ENCODE assay signal across 10 mouse cellular contexts in genomic region chr5:36369261-36369684, GRCm38 (mm10). TPM values are rescaled to one million over a fixed set of nuclear protein-coding genes. Genes with fewer than 3 reads are reported as not detected.
DNase-seq lines count a peak whose midpoint lies in the region; ATAC-seq and TF ChIP-seq lines count a peak whose summit lies in the region.
"Had no signal": no experiment of that assay in that cellular context is flagged by ENCODE, and none has a peak within 500 bp of the region (broad histone marks: within the 10 kb centered on the region; RNA-seq: fewer than 3 reads in every experiment).

No protein-coding gene starts in this region.

- peaks cover 4% of the 10 kb centered on the region for H3K4me1 ChIP-seq in liver, adult 2 months (ENCODE audit: control insufficient read depth, insufficient read depth, low read length)
- H3K4me1 ChIP-seq in hindbrain, embryonic 14.5 days (replicated peaks; ENCODE audit: control insufficient read depth, insufficient read depth, low read length), result peaks cover 33% of the 10 kb centered on the region
- peaks cover 70% of the 10 kb centered on the region for H3K4me1 ChIP-seq in limb, embryonic 12.5 days (replicated peaks)

- H3K4me3 ChIP-seq in liver, adult 2 months (ENCODE audit: insufficient read depth, low read depth, low read length), result no peak overlapping the region
- no peak overlapping the region for H3K4me3 ChIP-seq in hindbrain, embryonic 14.5 days (replicated peaks; ENCODE audit: low read length)
- H3K4me3 ChIP-seq in limb, embryonic 12.5 days (replicated peaks), result no peak overlapping the region
- H3K4me3 ChIP-seq: heart, embryonic 12.5 days had no signal

- H3K27me3 ChIP-seq in liver, adult 2 months (ENCODE audit: control insufficient read depth, insufficient read depth, low read length), result no peaks in the 10 kb centered on the region
- no peaks in the 10 kb centered on the region for H3K27me3 ChIP-seq in hindbrain, embryonic 14.5 days (ENCODE audit: control insufficient read depth, insufficient read depth, low read length)
- H3K27me3 ChIP-seq in limb, embryonic 12.5 days, result no peaks in the 10 kb centered on the region
- H3K27me3 ChIP-seq: heart, embryonic 12.5 days had no signal

- no peak for TF ChIP-seq CTCF in liver, adult 2 months (IDR thresholded peaks at IDR 0.05; ENCODE audit: low read depth, low read length)

- no peak for TF ChIP-seq POLR2A in liver, adult 2 months (IDR thresholded peaks at IDR 0.05; ENCODE audit: extremely low read depth, insufficient read depth, low read length)

- H3K4me2 ChIP-seq in hindbrain, embryonic 14.5 days (replicated peaks), result no peak overlapping the region
- H3K4me2 ChIP-seq in limb, embryonic 12.5 days, result no peak overlapping the region
- H3K4me2 ChIP-seq: heart, embryonic 12.5 days had no signal

- peak; percentile 32 for DNase-seq in liver, adult 2 months (ENCODE audit: extremely low read depth, low read depth, low spot score)
- DNase-seq in liver, result no peak
- DNase-seq in hindbrain, embryonic 14.5 days (ENCODE audit: low spot score), result no peak
- peak; percentile 61 for DNase-seq in thymus, postnatal 4 days
- no peak for DNase-seq in urinary bladder, postnatal 10 days (ENCODE audit: low spot score)
- no peak for DNase-seq in MN1 (ENCODE audit: low spot score)
- DNase-seq in adipocyte (ENCODE audit: low spot score), result no peak

- no peaks in the 10 kb centered on the region for H3K36me3 ChIP-seq in liver, adult 2 months (ENCODE audit: control insufficient read depth, insufficient read depth, low read length)
- H3K36me3 ChIP-seq in hindbrain, embryonic 14.5 days (replicated peaks; ENCODE audit: control insufficient read depth, insufficient read depth), result no peaks in the 10 kb centered on the region
- no peaks in the 10 kb centered on the region for H3K36me3 ChIP-seq in limb, embryonic 12.5 days
- H3K36me3 ChIP-seq: G1E; heart, embryonic 12.5 days had no signal

- no peaks in the 10 kb centered on the region for H3K9me3 ChIP-seq in hindbrain, embryonic 14.5 days (ENCODE audit: control insufficient read depth, low read length)
- no peaks in the 10 kb centered on the region for H3K9me3 ChIP-seq in limb, embryonic 12.5 days
- H3K9me3 ChIP-seq: G1E; heart, embryonic 12.5 days had no signal

- ATAC-seq in hindbrain, embryonic 14.5 days (ENCODE audit: low FRiP score), result peak; percentile 61; the same call in 1 of the 2 replicates
- no peak for ATAC-seq in limb, embryonic 12.5 days (ENCODE audit: insufficient number of reproducible peaks, insufficient read depth, low FRiP score, low TSS enrichment, low read depth)

- no peaks in the 10 kb centered on the region for H3K79me2 ChIP-seq in liver, adult 2 months (ENCODE audit: control insufficient read depth, insufficient read depth, low read length)

- H3K9ac ChIP-seq in liver, adult 2 months (ENCODE audit: low read depth, low read length), result no peak overlapping the region
- no peak overlapping the region for H3K9ac ChIP-seq in hindbrain, embryonic 14.5 days
- no peak overlapping the region for H3K9ac ChIP-seq in limb, embryonic 12.5 days (replicated peaks)
- H3K9ac ChIP-seq: heart, embryonic 12.5 days had no signal

- no peak overlapping the region for H3K27ac ChIP-seq in liver, adult 2 months (replicated peaks; ENCODE audit: insufficient read depth, low read depth, low read length)
- H3K27ac ChIP-seq in hindbrain, embryonic 14.5 days, result no peak overlapping the region
- H3K27ac ChIP-seq in limb, embryonic 12.5 days, result peak overlapping the region; percentile 37; the same call in 1 of the 2 replicates

- 52% methylated on average over 1 of the region's 1 CpGs for WGBS in liver, adult 2 months
- WGBS in hindbrain, embryonic 14.5 days, result 40% methylated on average over 1 of the region's 1 CpGs
- WGBS in limb, embryonic 12.5 days, result 53% methylated on average over 1 of the region's 1 CpGs

RNA-seq across cellular contexts. Expression of gene Sorcs2, which starts 28.7 kb away (rescaled TPM):
- total RNA-seq in liver, adult 2 months (2014; rRNA removed), result 0.07 and 0.09 TPM in 2 replicates
- 0.10 and 0.12 TPM in 2 replicates for polyA plus RNA-seq in liver, adult 2 months (2012; rRNA removed)
- 11.5 and 13.0 TPM in 2 replicates for polyA plus RNA-seq in hindbrain, embryonic 14.5 days (2014; fragmentation: Nextera tagmentation; extraction: Ambion mirVana)
- 16.9 and 18.1 TPM in 2 replicates for polyA plus RNA-seq in limb, embryonic 12.5 days (2016; fragmentation: Nextera tagmentation; extraction: Ambion mirVana)

Comparison
In these comparisons a context has a peak if more than half of its experiments do, and no peak if none do; other contexts are left out.
1. DNase-seq: peak in liver, adult 2 months (single experiment) and thymus, postnatal 4 days (single experiment); none in liver (single experiment), hindbrain, embryonic 14.5 days (single experiment), urinary bladder, postnatal 10 days (single experiment), MN1 (single experiment) and adipocyte (single experiment).
2. RNA of gene Sorcs2, which starts 28.7 kb away (polyA plus RNA-seq): 16.9 to 18.1 TPM in limb, embryonic 12.5 days and 11.5 to 13.0 TPM in hindbrain, embryonic 14.5 days; 0.10 to 0.12 TPM in liver, adult 2 months; every median in the first group is over 10 times any median in the second.